Mouse (Mus musculus) liver, postnatal 0 days (tissue): ENCODE results near the gene Slfn14. TPM values are rescaled to one million over a fixed set of nuclear protein-coding genes. Genes with fewer than 3 reads are reported as not detected.
"Not testable (repeated sequence)": the region's sequence is repeated elsewhere in the genome, so short reads cannot be mapped to it uniquely, and the experiment has no call there.

Source experiments
- ATAC-seq: fragments of 200-750 bp; cut with Nextera tagmentation; 2 replicates; pipeline ENCODE4 v1.8.0; 2017; ENCODE audit warnings: mild to moderate bottlenecking, moderate library complexity
- DNase-seq: peaks from one replicate; pipeline ENCODE4 v3.0.0-alpha.2; 2016
- H3K27ac ChIP-seq: fragments of 300-500 bp; sonication (generic); 2 replicates; pipeline ENCODE4 v1.5.1; 2014; ENCODE audit warnings: antibody characterized with exemption, moderate library complexity, mild to moderate bottlenecking, low read depth
- H3K27me3 ChIP-seq: fragments of 300-500 bp; sonication (generic); 2 replicates; pipeline ENCODE4 v1.6.1; 2014; ENCODE audit warnings: low read length, control low read depth, mixed read lengths; ENCODE audit not compliant: insufficient read depth
- H3K36me3 ChIP-seq: fragments of 300-500 bp; sonication (generic); replicated peaks from 2 replicates; pipeline ENCODE4 v1.6.1; 2014; ENCODE audit warnings: mild to moderate bottlenecking, control low read depth, low read length, moderate library complexity, mixed read lengths; ENCODE audit not compliant: insufficient read depth
- H3K4me1 ChIP-seq: fragments of 300-500 bp; sonication (generic); 2 replicates; pipeline ENCODE4 v1.6.1; 2014; ENCODE audit warnings: antibody characterized with exemption, mild to moderate bottlenecking, control low read depth; ENCODE audit not compliant: insufficient read depth
- H3K4me2 ChIP-seq: fragments of 300-500 bp; sonication (generic); 2 replicates; pipeline ENCODE4 v1.6.1; 2014; ENCODE audit warnings: low read depth, mild to moderate bottlenecking, low read length, moderate library complexity, mixed read lengths
- H3K4me3 ChIP-seq: fragments of 300-500 bp; sonication (generic); 2 replicates; pipeline ENCODE4 v1.5.1; 2014; ENCODE audit warnings: low read depth, low read length
- H3K9ac ChIP-seq: fragments of 300-500 bp; sonication (generic); replicated peaks from 2 replicates; pipeline ENCODE4 v1.6.1; 2014; ENCODE audit warnings: mild to moderate bottlenecking, moderate library complexity
- H3K9me3 ChIP-seq: fragments of 300-500 bp; sonication (generic); 2 replicates; pipeline ENCODE4 v1.6.1; 2016; ENCODE audit warnings: mild to moderate bottlenecking, control low read depth, low read length, mixed read lengths
- CTCF ChIP-seq: sonication (generic); IDR thresholded peaks from 2 replicates; pipeline ENCODE4 v1.5.1; 2016; ENCODE audit warnings: antibody characterized with exemption, low read depth
- EP300 ChIP-seq: IDR thresholded peaks from 2 replicates; pipeline ENCODE4 v1.6.1; 2016; ENCODE audit warnings: antibody characterized with exemption, low read depth, mild to moderate bottlenecking
- WGBS: fragments of 180-500 bp; shearing (Covaris S2); extraction: QIAGEN DNeasy Blood & Tissue Kit; methylation state at CpG from one replicate; pipeline ENCODE4 v1.1.7; 2014; ENCODE audit not compliant: insufficient replicate concordance; 5-methylcytosine and 5-hydroxymethylcytosine counted together
- polyA plus RNA-seq: library from polyadenylated mRNA; unstranded; fragments of >200 nt; fragmentation: Nextera tagmentation; extraction: Ambion mirVana; gene quantifications from 2 replicates; pipeline ENCODE4 v1.2.1, GENCODE M21; 2015

The Slfn14 gene
- 14.3 and 14.8 TPM in 2 replicates for polyA plus RNA-seq

GRCm38 (mm10) chr11:83286566-83286965, at the start of gene Slfn14:
Gene Slfn14 (minus strand): TSS chr11:83286726.
- Histone ChIP-seq H3K4me3 (peak within 1 kb of the TSS; percentile 49), H3K36me3 (peaks cover 12% of the 10 kb centered on the region; the same call in 1 of the 2 replicates), H3K27me3 (no peaks in the 10 kb centered on the region), H3K9me3 (no peaks in the 10 kb centered on the region), H3K9ac (peak within 1 kb of the TSS; percentile 67), H3K27ac (peak within 1 kb of the TSS; percentile 90), H3K4me2 (peak within 1 kb of the TSS; percentile 59), H3K4me1 (peaks cover 9% of the 10 kb centered on the region)
- 41% methylated on average over 1 of the region's 1 CpGs for WGBS
- DNase-seq = peak; percentile 57
- peak; percentile 100 for TF ChIP-seq EP300
- TF ChIP-seq CTCF = no peak
- ATAC-seq = peak; percentile 84

GRCm38 (mm10) chr11:83335826-83336225, 49.3 kb upstream of the Slfn14 start:
- DNase-seq (no peak), ATAC-seq (no peak)
- Histone ChIP-seq H3K4me1 (no peaks in the 10 kb centered on the region), H3K4me2 (no peak overlapping the region), H3K4me3 (no peak overlapping the region), H3K9ac (no peak overlapping the region), H3K36me3 (peaks cover 73% of the 10 kb centered on the region), H3K27me3 (no peaks in the 10 kb centered on the region), H3K9me3 (no peaks in the 10 kb centered on the region), H3K27ac (no peak overlapping the region)
- WGBS = 89% methylated on average over 7 of the region's 7 CpGs
- TF ChIP-seq CTCF = no peak
- TF ChIP-seq EP300 = no peak

- ATAC-seq (no peak), DNase-seq (peak; percentile 54)
- Histone ChIP-seq H3K4me3 (no peak overlapping the region), H3K4me2 (no peak overlapping the region), H3K9me3 (no peaks in the 10 kb centered on the region), H3K27ac (no peak overlapping the region), H3K4me1 (no peaks in the 10 kb centered on the region), H3K9ac (no peak overlapping the region), H3K27me3 (no peaks in the 10 kb centered on the region), H3K36me3 (peaks cover 67% of the 10 kb centered on the region)
- WGBS = 59% methylated on average over 3 of the region's 3 CpGs
- TF ChIP-seq CTCF = peak; percentile 73
- no peak for TF ChIP-seq EP300
These were observed 40.9 kb upstream of the Slfn14 start for GRCm38 (mm10) chr11:83327427-83327826.

- H3K9ac ChIP-seq, H3K27me3 ChIP-seq, H3K27ac ChIP-seq, H3K4me1 ChIP-seq, H3K9me3 ChIP-seq, H3K4me2 ChIP-seq, H3K4me3 ChIP-seq, ATAC-seq, DNase-seq: not testable (repeated sequence)
- peak; percentile 29; the same call in 1 of the 2 replicates for TF ChIP-seq CTCF
- WGBS = 89% methylated on average over 3 of the region's 3 CpGs
- peaks cover 74% of the 10 kb centered on the region for H3K36me3 ChIP-seq
These were observed 40.2 kb upstream of the Slfn14 start for GRCm38 (mm10) chr11:83326692-83327091.

- DNase-seq = no peak
- H3K9ac ChIP-seq = no peak overlapping the region
- H3K27me3 ChIP-seq = no peaks in the 10 kb centered on the region
- TF ChIP-seq EP300 = 0 out of 2 replicates have a peak, but pooled peaks have one; percentile 32
- TF ChIP-seq CTCF = no peak
- WGBS = 56% methylated on average over 4 of the region's 4 CpGs
- H3K9me3 ChIP-seq = no peaks in the 10 kb centered on the region
- ATAC-seq = peak; percentile 62
- H3K4me1 ChIP-seq = no peaks in the 10 kb centered on the region
- H3K4me3 ChIP-seq = no peak overlapping the region
- peaks cover 43% of the 10 kb centered on the region for H3K36me3 ChIP-seq
- H3K4me2 ChIP-seq = no peak overlapping the region
- peak overlapping the region; percentile 65 for H3K27ac ChIP-seq
These were observed 32.5 kb upstream of the Slfn14 start for GRCm38 (mm10) chr11:83319048-83319447.

- Histone ChIP-seq H3K4me1 (0 out of 2 replicates have a peak, but pooled peaks cover 2% of the 10 kb centered on the region), H3K27me3 (no peaks in the 10 kb centered on the region), H3K9me3 (no peaks in the 10 kb centered on the region), H3K27ac (no peak overlapping the region), H3K4me3 (no peak overlapping the region), H3K36me3 (peaks cover 36% of the 10 kb centered on the region), H3K4me2 (no peak overlapping the region), H3K9ac (no peak overlapping the region)
- no peak for TF ChIP-seq CTCF
- no peak for TF ChIP-seq EP300
- WGBS = 79% methylated on average over 5 of the region's 5 CpGs
- DNase-seq (no peak), ATAC-seq (no peak)
These were observed 25.9 kb upstream of the Slfn14 start for GRCm38 (mm10) chr11:83312471-83312870.
